Mouse (Mus musculus): Measurements from ENCODE around the gene Klhl29.

The Klhl29 gene

GRCm38 (mm10) chr12:5375616-5376461, at the start of gene Klhl29:
Gene Klhl29 (minus strand): TSS chr12:5375682.
- CTCF ChIA-PET: no interaction called here

GRCm38 (mm10) chr12:5425276-5425675, 49.8 kb upstream of the Klhl29 start:
- CTCF ChIA-PET: no interaction called here

GRCm38 (mm10) chr12:5415806-5416205, 40.3 kb upstream of the Klhl29 start:
- CTCF ChIA-PET: no interaction called here

DNA sequence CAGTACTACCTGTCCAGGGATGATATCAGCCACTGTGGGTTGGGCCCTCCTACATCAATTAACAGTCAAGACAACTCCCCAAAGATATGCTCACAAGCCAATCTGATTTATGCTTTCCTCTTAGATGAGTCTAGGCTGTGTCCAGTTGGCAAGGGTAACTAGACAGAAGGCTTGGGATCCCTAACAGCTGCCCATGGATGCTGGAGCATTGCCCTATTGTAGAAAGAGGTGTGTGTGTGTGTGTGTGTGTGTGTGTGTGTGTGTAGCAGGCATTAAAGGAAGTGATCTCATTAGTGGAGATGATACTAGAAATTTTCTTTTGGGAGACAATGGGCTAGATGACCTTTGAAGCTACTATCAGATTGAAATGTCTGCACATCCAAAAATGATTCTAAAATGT, 38.5 kb upstream of the Klhl29 start:
- CTCF ChIA-PET: no interaction called here

DNA sequence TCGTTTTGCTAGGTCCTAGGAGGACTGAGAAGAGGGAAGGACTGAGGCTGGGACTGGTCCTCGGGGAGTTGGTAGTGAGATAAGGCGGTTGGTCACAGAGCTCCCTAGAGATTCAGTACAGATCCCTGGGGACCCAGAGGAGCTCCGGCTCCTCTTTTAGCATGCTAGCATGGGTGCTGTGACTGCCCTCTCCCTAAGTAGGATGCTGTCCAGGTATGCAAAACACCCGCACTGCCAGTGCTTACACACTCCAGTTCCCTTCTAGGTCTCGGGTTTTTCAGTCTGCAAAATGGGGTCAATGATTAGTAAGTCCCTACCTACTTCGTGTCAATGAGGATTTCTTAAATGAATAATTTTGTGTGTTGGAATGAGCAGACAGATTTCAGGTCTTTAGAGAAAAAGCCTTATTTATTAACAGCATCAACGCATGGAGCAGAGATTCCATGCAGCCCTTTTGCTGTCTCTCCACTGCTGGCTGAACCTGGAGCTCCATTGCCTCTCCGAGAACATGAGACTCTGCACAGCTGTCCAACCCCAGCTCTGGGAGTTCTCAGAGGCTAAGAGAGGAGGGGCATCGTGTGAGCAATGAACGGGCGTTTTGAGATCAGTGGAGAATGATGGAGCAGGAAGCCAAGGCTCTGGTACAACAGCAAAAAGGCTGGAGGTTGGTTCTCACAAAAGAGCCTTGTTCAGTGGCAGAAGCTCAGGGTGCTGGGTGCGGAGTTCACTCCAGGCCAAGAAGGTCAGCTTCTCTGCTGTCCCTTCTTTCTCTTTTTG, 36.5 kb upstream of the Klhl29 start:
- CTCF ChIA-PET: no interaction called here

GRCm38 (mm10) chr12:5411346-5411745, 35.9 kb upstream of the Klhl29 start:
- CTCF ChIA-PET: no interaction called here

DNA sequence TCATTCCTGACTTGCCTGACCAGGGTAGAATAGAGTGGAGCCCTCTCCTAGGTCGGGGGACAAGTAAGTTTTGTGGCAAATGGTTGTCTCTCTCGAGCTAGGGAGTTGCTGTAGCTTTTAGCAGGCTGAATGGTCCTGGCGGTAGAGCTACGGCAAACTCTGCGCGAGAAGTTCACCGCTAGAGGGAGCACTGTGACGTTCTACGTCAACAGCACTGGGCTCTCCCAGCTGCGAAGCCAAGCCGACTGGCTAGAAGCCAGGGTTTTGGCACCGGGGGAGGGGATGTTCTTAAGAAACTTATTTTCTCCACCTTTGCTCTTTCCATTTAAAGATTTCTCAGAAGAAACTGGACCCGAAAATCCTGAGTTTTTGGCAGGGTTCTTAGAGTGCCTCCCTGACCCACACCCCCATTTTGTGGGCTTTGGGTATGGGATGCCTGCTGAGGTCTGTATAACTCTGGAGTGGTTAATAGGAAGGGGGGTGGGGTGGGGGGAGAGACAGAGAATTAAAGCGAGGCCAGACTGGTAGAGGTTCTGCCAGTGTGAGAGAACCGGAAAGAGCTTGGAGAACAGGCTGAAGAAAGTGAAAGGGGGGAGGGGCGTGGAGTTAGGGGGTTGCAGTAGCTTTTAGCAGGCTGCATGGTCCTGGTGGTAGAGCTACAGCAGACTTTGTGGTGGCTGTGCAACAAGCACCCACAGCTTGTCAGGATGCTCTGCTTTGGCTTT, 35.1 kb upstream of the Klhl29 start:
- CTCF ChIA-PET: no interaction called here

- CTCF ChIA-PET: no interaction called here
Observed at GRCm38 (mm10) chr12:5407175-5407574, 31.7 kb upstream of the Klhl29 start.

- CTCF ChIA-PET: no interaction called here
Observed at GRCm38 (mm10) chr12:5397423-5397822, 21.9 kb upstream of the Klhl29 start.

DNA sequence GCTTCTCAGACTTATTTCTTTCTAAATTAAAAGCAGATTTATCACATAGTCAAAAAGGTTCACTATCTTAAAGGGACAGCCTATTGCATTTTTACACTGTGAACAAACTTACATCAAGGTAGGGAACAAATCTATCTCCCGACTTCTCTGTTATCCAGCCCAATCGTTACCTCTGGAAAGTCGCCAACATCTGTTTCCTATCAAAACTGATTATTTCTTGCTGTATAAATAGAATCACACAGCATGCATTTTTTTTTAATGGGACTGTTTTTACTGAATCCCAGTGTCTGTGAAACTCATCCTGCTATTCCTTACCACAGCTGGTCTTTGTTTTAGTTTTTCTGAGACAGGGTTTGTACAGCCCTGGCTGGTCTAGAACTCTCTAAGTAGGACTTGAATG, 19.7 kb upstream of the Klhl29 start:
- CTCF ChIA-PET: no interaction called here

DNA sequence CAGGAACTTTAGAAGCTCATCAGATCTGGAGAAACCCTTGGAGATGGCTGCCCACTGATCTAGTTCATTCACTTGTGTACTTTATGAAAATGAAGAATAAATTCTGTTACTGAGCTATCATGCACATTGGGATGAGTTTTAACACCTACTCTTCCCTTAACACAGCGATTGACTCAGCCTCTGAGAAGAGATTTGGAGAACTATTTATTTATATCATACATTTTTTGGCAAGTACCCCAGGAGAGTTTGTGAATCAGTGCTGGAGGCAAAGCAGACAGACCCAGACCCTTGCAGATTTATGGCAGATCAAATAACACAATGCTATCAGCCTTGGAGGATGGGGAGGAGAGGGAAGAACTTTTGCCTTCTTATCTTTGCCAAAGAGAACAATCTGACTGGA, 11.6 kb upstream of the Klhl29 start:
- CTCF ChIA-PET: interaction anchor here (0.5 kb wide), 1 partner anchor 27 kb away, joined by 4 read pairs; no protein-coding TSS in a partner anchor

GRCm38 (mm10) chr12:5386688-5387087, 11.2 kb upstream of the Klhl29 start:
- CTCF ChIA-PET: interaction anchor here (0.5 kb wide), 1 partner anchor 26 kb away, joined by 4 read pairs; no protein-coding TSS in a partner anchor

- CTCF ChIA-PET: no interaction called here
Observed at GRCm38 (mm10) chr12:5381694-5382093, 6.2 kb upstream of the Klhl29 start.

DNA sequence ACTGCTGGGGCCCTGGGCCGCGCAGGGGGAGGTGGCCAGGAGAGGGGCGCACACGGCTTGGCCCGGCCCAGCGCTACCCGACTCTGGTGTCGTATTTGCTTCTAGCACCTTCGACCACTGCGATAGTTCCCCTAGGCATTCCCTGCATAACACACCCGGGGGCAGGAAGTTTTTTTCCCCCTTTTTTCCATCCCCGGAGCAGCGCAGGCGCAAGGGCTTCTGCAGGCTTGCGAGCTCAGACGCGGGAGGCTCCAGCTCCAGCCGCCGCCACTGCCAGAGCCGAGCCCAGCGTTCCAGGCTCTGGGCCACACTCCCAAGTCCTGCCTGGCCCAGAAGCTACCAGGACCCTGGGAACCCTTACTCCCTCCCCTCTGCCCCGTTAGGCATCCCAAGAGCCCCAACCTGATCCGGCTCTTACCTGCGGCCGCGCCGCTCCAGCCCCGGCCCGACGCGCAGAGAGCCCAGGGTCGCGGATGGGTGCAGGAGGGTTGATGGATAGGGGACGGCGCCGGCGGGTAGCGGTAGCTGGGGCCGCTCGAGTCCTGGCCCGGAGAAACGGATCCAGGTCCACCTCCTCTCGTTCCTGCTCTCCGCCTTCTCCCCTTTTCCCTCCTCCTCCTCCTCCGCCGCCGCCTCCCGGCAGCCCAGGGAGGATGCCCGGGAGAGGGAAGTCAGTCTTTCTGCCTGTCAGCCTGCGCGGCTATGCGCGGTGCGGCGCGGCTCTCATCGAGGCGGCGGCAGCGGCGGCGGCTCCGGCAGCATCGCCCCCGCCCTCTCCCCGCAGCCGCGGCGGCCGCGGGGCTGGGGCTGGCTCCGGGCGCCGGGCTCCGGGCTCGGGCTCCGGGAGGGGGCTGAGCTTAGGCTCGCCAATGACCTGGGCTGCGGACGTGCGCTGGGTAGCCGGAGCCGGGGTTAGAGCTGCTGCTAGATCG, 532 bp downstream of the Klhl29 start:
- CTCF ChIA-PET: no interaction called here

DNA sequence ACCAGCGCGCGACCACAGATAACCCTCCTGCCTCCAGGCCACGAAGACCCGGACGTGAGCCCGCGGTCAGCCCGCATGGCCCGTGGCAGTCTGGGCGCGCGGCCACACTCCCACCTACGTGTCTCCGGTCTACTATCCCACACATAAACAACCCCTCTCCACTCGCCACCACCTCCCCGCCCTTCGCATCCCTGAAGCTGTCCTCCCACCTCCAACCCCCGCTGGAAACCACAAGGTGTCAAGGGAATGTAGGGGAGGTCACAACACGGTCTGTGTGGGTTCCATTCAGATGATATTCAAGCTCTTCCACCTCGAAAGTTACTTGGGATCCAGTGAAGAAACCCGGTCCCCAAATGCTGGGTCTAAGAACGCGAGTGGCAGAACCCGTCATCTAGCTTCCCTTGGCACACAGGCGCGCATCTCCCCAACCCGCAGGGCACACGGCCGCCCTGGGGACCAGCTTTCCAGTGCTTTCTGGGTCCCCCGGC, 1.2 kb downstream of the Klhl29 start:
- CTCF ChIA-PET: no interaction called here

- CTCF ChIA-PET: no interaction called here
Observed at GRCm38 (mm10) chr12:5373641-5374195, 1.8 kb downstream of the Klhl29 start.

DNA sequence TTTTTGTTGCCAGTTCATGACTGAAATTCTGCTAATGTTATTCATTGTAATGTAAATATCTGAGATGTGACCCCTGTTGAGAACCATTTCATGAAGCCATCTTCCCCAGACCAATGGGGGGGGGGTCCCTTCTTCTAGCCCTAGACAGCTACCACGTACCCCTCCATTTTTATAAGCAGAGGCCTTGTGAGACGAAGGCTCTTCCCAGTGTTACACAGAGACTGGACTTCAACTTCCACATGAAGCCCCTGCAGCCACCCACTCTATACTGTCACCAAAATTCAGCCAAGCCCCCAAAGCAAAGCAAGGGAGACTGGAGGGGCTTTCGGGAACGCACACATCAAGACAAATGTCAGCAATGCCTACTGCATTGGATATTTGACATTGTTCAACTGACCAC, 6.1 kb downstream of the Klhl29 start:
- CTCF ChIA-PET: no interaction called here

DNA sequence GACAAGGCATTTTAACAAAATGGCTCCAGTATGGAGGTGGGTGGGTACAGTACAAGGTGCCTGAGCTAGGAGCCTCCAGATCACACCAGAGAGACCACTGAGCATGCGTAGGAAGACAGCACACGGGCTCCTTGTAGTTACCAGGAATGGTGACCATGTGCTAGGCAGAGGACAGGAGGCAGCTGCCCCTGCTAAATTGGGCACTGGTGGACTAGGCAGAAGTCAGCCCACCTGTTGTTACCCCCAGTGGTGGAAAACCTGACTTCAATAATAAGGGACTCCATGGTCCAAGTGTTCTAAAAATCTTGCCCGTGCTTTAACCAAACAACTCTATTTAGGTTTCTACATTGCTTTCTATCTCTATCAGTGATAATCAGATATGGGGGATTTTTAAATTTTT, 10.6 kb downstream of the Klhl29 start:
- CTCF ChIA-PET: no interaction called here

- CTCF ChIA-PET: no interaction called here
Observed at GRCm38 (mm10) chr12:5363961-5364634, 11.4 kb downstream of the Klhl29 start.

- CTCF ChIA-PET: interaction anchor here (0.7 kb wide), 1 partner anchor 1070 kb away, joined by 3 read pairs; no protein-coding TSS in a partner anchor
Observed at GRCm38 (mm10) chr12:5359065-5359464, 16.4 kb downstream of the Klhl29 start.
